Mouse (Mus musculus): ENCODE data around the gene Cryzl2. TPM values are rescaled to one million over a fixed set of nuclear protein-coding genes. Genes with fewer than 3 reads are reported as not detected.

The Cryzl2 gene
- polyA plus RNA-seq, 1 experiment from 2014 or later = 9.7 TPM

DNA sequence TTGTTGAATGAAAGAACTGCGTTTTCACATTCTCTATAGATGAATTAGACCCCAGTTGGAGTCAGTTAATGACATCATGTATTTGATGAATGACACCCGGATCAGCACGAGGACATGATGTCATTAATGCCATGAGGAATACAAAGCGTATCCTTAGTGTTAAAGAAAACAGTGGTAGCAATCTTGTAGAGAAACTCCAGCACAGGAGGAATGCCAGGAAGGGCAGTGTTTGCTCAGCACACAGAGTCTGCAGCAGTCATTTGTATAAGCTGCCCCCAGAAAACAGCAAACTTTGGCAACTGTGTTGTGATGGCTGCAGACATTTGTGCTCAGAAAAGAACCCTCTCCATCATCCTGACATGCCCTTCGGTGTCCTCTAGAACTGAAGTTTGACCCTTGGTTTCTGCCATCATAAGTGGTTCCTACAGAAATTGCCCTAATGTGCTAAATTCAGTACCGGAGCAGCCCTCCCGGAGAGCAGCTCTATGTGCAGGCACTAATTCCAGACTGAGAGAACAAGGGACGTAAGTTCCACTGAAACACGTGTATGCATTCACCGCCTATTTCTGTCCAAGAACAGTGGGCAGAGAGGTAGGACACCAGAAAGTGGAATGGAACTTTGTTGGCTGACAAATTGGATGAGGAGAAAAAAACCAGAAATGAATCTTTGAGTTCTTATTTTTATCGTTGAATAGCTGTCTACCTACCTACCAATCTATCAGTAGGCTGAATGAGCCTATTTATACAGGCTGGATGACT is 54.5 kb downstream of the Cryzl2 start:
- no peak overlapping the region for H3K4me2 ChIP-seq (ENCODE audit: low read depth, low read length)
- H3K27me3 ChIP-seq (ENCODE audit: control insufficient read depth, insufficient read depth, low read length) = no peaks in the 10 kb centered on the region
- H3K4me1 ChIP-seq (ENCODE audit: control insufficient read depth, insufficient read depth, low read length) = no peaks in the 10 kb centered on the region
- 82% methylated on average over 11 of the region's 11 CpGs for WGBS
- no peaks in the 10 kb centered on the region for H3K9me3 ChIP-seq (replicated peaks; ENCODE audit: control insufficient read depth, low read length)
- H3K4me3 ChIP-seq (ENCODE audit: low read depth, low read length) = no peak overlapping the region
- H3K36me3 ChIP-seq (replicated peaks; ENCODE audit: control insufficient read depth, insufficient read depth, low read depth, low read length) = no peaks in the 10 kb centered on the region
- H3K27ac ChIP-seq (replicated peaks; ENCODE audit: low read depth, low read length) = no peak overlapping the region
- DNase-seq (ENCODE audit: low spot score) = no peak
- H3K9ac ChIP-seq (replicated peaks; ENCODE audit: low read length) = no peak overlapping the region
- no peak for ATAC-seq (replicated peaks; ENCODE audit: insufficient number of reproducible peaks, low FRiP score, low TSS enrichment, low read depth)

DNA sequence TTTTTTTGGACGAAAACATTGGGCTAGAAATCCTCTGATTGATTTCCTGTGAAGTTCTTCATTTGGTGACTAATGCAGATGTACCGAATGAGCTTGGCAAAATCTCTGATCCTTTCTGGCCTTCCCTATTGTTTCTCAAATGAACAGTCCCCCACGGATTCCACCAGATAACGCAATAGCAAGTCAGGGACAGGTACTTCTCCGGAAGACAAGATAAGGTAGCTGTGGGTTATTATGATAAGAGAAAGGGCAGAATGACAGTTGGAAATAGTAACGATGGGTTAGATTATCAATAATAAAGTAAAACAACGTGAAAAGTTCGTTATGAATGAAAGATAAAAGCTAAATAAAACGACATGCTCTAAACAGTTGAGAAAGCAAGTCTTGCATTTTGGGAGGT is 55.2 kb downstream of the Cryzl2 start:
- no peak overlapping the region for H3K27ac ChIP-seq (replicated peaks; ENCODE audit: low read depth, low read length)
- H3K4me1 ChIP-seq (ENCODE audit: control insufficient read depth, insufficient read depth, low read length) = no peaks in the 10 kb centered on the region
- no peak overlapping the region for H3K4me2 ChIP-seq (ENCODE audit: low read depth, low read length)
- H3K27me3 ChIP-seq (ENCODE audit: control insufficient read depth, insufficient read depth, low read length) = no peaks in the 10 kb centered on the region
- H3K36me3 ChIP-seq (replicated peaks; ENCODE audit: control insufficient read depth, insufficient read depth, low read depth, low read length) = no peaks in the 10 kb centered on the region
- no peak overlapping the region for H3K9ac ChIP-seq (replicated peaks; ENCODE audit: low read length)
- H3K4me3 ChIP-seq (ENCODE audit: low read depth, low read length) = no peak overlapping the region
- H3K9me3 ChIP-seq (replicated peaks; ENCODE audit: control insufficient read depth, low read length) = no peaks in the 10 kb centered on the region
- WGBS = 79% methylated on average over 9 of the region's 9 CpGs
- DNase-seq (ENCODE audit: low spot score) (no peak), ATAC-seq (replicated peaks; ENCODE audit: insufficient number of reproducible peaks, low FRiP score, low TSS enrichment, low read depth) (no peak)

DNA sequence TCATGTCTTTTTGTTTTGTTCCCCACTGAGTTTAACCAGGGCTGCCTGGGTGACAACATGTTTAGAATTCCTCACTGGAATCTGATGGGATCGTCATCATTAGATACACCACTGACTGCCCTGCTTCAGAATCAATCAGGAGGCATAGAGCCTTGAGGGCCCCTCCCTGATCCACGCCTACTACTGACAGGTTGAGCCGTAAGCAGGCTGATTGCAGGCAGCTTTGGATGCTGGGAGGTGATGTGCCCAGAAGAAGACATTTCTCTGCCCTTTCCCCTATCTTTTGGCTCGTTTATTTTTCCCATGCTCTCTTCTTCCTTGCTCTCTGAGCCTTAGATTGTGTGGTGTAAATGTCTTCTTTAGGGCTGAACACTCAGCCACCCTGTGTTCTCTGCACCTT is 55.9 kb downstream of the Cryzl2 start:
- H3K4me2 ChIP-seq (ENCODE audit: low read depth, low read length) = no peak overlapping the region
- H3K9me3 ChIP-seq (replicated peaks; ENCODE audit: control insufficient read depth, low read length) = no peaks in the 10 kb centered on the region
- H3K9ac ChIP-seq (replicated peaks; ENCODE audit: low read length) = no peak overlapping the region
- no peaks in the 10 kb centered on the region for H3K36me3 ChIP-seq (replicated peaks; ENCODE audit: control insufficient read depth, insufficient read depth, low read depth, low read length)
- no peak overlapping the region for H3K4me3 ChIP-seq (ENCODE audit: low read depth, low read length)
- H3K4me1 ChIP-seq (ENCODE audit: control insufficient read depth, insufficient read depth, low read length) = no peaks in the 10 kb centered on the region
- no peaks in the 10 kb centered on the region for H3K27me3 ChIP-seq (ENCODE audit: control insufficient read depth, insufficient read depth, low read length)
- H3K27ac ChIP-seq (replicated peaks; ENCODE audit: low read depth, low read length) = no peak overlapping the region
- no peak for DNase-seq (ENCODE audit: low spot score)
- WGBS = 66% methylated on average over 4 of the region's 4 CpGs
- ATAC-seq (replicated peaks; ENCODE audit: insufficient number of reproducible peaks, low FRiP score, low TSS enrichment, low read depth) = no peak

- Histone ChIP-seq H3K36me3 (replicated peaks; ENCODE audit: control insufficient read depth, insufficient read depth, low read depth, low read length) (no peaks in the 10 kb centered on the region), H3K27me3 (ENCODE audit: control insufficient read depth, insufficient read depth, low read length) (no peaks in the 10 kb centered on the region), H3K4me1 (ENCODE audit: control insufficient read depth, insufficient read depth, low read length) (no peaks in the 10 kb centered on the region), H3K4me2 (ENCODE audit: low read depth, low read length) (no peak overlapping the region), H3K9ac (replicated peaks; ENCODE audit: low read length) (no peak overlapping the region), H3K27ac (replicated peaks; ENCODE audit: low read depth, low read length) (no peak overlapping the region), H3K9me3 (replicated peaks; ENCODE audit: control insufficient read depth, low read length) (no peaks in the 10 kb centered on the region), H3K4me3 (ENCODE audit: low read depth, low read length) (no peak overlapping the region)
- ATAC-seq (replicated peaks; ENCODE audit: insufficient number of reproducible peaks, low FRiP score, low TSS enrichment, low read depth) = no peak
- DNase-seq (ENCODE audit: low spot score) = no peak
- 80% methylated on average over 8 of the region's 8 CpGs for WGBS
These were observed 58.7 kb downstream of the Cryzl2 start for GRCm38 (mm10) chr1:157516838-157517808.

DNA sequence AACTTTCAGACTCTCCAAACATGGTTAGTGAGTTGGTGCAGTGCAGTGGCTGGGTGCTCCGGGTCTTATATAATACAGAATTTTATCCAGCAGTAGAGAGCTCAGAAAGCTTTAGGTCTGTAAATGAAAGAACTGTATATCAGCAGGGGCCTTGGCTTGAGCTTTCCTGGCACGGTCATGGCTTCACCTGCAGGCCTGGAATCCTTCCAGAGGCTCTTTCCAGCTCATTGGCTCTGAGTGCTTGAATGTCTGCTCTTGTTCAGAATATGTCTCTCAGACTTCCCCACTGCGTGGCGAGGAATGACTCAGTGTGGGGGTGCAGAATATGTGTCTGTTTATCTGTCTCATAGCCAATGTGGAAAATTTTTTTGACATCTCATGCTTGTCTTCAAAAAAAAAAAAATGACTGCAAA is 59.7 kb downstream of the Cryzl2 start:
- Histone ChIP-seq H3K36me3 (replicated peaks; ENCODE audit: control insufficient read depth, insufficient read depth, low read depth, low read length) (no peaks in the 10 kb centered on the region), H3K9me3 (replicated peaks; ENCODE audit: control insufficient read depth, low read length) (no peaks in the 10 kb centered on the region), H3K9ac (replicated peaks; ENCODE audit: low read length) (no peak overlapping the region), H3K27me3 (ENCODE audit: control insufficient read depth, insufficient read depth, low read length) (no peaks in the 10 kb centered on the region), H3K4me3 (ENCODE audit: low read depth, low read length) (no peak overlapping the region), H3K27ac (replicated peaks; ENCODE audit: low read depth, low read length) (no peak overlapping the region), H3K4me2 (ENCODE audit: low read depth, low read length) (no peak overlapping the region), H3K4me1 (ENCODE audit: control insufficient read depth, insufficient read depth, low read length) (no peaks in the 10 kb centered on the region)
- WGBS = 78% methylated on average over 4 of the region's 4 CpGs
- DNase-seq (ENCODE audit: low spot score) = no peak
- no peak for ATAC-seq (replicated peaks; ENCODE audit: insufficient number of reproducible peaks, low FRiP score, low TSS enrichment, low read depth)

DNA sequence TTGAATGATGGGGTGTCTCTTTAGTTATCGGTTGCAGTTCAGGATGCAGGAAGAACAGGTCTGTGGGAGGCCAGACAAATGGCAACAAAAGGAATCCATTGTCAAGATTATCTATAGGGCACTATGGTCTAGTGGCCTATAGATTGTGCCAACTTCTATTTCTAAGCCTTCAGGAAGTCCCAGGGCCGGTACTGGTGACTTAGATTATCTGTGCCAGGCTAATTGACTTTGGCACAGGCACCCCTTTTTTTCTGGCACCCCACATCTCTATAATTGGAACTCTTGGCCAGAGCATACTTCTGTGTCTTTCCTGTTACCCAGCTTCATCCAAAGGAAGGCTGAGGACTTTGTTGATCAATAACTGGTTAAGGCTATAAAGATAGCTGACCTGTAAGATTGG is 61.0 kb downstream of the Cryzl2 start:
- no peak overlapping the region for H3K9ac ChIP-seq (replicated peaks; ENCODE audit: low read length)
- no peaks in the 10 kb centered on the region for H3K9me3 ChIP-seq (replicated peaks; ENCODE audit: control insufficient read depth, low read length)
- WGBS = 76% methylated on average over 2 of the region's 2 CpGs
- no peaks in the 10 kb centered on the region for H3K27me3 ChIP-seq (ENCODE audit: control insufficient read depth, insufficient read depth, low read length)
- ATAC-seq (replicated peaks; ENCODE audit: insufficient number of reproducible peaks, low FRiP score, low TSS enrichment, low read depth) = no peak
- DNase-seq (ENCODE audit: low spot score) = no peak
- no peak overlapping the region for H3K4me2 ChIP-seq (ENCODE audit: low read depth, low read length)
- H3K36me3 ChIP-seq (replicated peaks; ENCODE audit: control insufficient read depth, insufficient read depth, low read depth, low read length) = no peaks in the 10 kb centered on the region
- no peak overlapping the region for H3K27ac ChIP-seq (replicated peaks; ENCODE audit: low read depth, low read length)
- no peak overlapping the region for H3K4me3 ChIP-seq (ENCODE audit: low read depth, low read length)
- H3K4me1 ChIP-seq (ENCODE audit: control insufficient read depth, insufficient read depth, low read length) = no peaks in the 10 kb centered on the region

GRCm38 (mm10) chr1:157522322-157522721 is 63.9 kb downstream of the Cryzl2 start:
- H3K9me3 ChIP-seq (replicated peaks; ENCODE audit: control insufficient read depth, low read length) = no peaks in the 10 kb centered on the region
- no peak overlapping the region for H3K4me3 ChIP-seq (ENCODE audit: low read depth, low read length)
- H3K27me3 ChIP-seq (ENCODE audit: control insufficient read depth, insufficient read depth, low read length) = no peaks in the 10 kb centered on the region
- H3K27ac ChIP-seq (replicated peaks; ENCODE audit: low read depth, low read length) = no peak overlapping the region
- H3K9ac ChIP-seq (replicated peaks; ENCODE audit: low read length) = no peak overlapping the region
- H3K36me3 ChIP-seq (replicated peaks; ENCODE audit: control insufficient read depth, insufficient read depth, low read depth, low read length) = no peaks in the 10 kb centered on the region
- no peak for DNase-seq (ENCODE audit: low spot score)
- no peaks in the 10 kb centered on the region; the same call in 1 of the 2 replicates for H3K4me1 ChIP-seq (ENCODE audit: control insufficient read depth, insufficient read depth, low read length)
- WGBS = 91% methylated on average over 5 of the region's 5 CpGs
- no peak overlapping the region for H3K4me2 ChIP-seq (ENCODE audit: low read depth, low read length)
- no peak for ATAC-seq (replicated peaks; ENCODE audit: insufficient number of reproducible peaks, low FRiP score, low TSS enrichment, low read depth)

GRCm38 (mm10) chr1:157524775-157525174 is 66.4 kb downstream of the Cryzl2 start:
- H3K4me1 ChIP-seq (ENCODE audit: control insufficient read depth, insufficient read depth, low read length) = no peaks in the 10 kb centered on the region; the same call in 1 of the 2 replicates

More at GRCm38 (mm10) chr1:157524775-157525174, 66.4 kb downstream of the Cryzl2 start:
- H3K9ac ChIP-seq (replicated peaks; ENCODE audit: low read length) = no peak overlapping the region
- DNase-seq (ENCODE audit: low spot score) (no peak), ATAC-seq (replicated peaks; ENCODE audit: insufficient number of reproducible peaks, low FRiP score, low TSS enrichment, low read depth) (no peak)
- 90% methylated on average over 7 of the region's 7 CpGs for WGBS
- H3K4me2 ChIP-seq (ENCODE audit: low read depth, low read length) = no peak overlapping the region
- no peak overlapping the region for H3K27ac ChIP-seq (replicated peaks; ENCODE audit: low read depth, low read length)
- H3K9me3 ChIP-seq (replicated peaks; ENCODE audit: control insufficient read depth, low read length) = no peaks in the 10 kb centered on the region
- no peaks in the 10 kb centered on the region for H3K27me3 ChIP-seq (ENCODE audit: control insufficient read depth, insufficient read depth, low read length)
- no peak overlapping the region for H3K4me3 ChIP-seq (ENCODE audit: low read depth, low read length)
- H3K36me3 ChIP-seq (replicated peaks; ENCODE audit: control insufficient read depth, insufficient read depth, low read depth, low read length) = no peaks in the 10 kb centered on the region

Data from embryonic facial prominence, embryonic 11.5 days (tissue).